Mouse (Mus musculus) frontal cortex, adult 2 months (tissue): ENCODE measurements around the gene Tns2. TPM values are rescaled to one million over a fixed set of nuclear protein-coding genes. Genes with fewer than 3 reads are reported as not detected.
"Not testable (repeated sequence)": the region's sequence is repeated elsewhere in the genome, so short reads cannot be mapped to it uniquely, and the experiment has no call there.

Source experiments
- DNase-seq, 2 experiments: peaks; one replicate each; pipeline ENCODE4 v3.0.0; 2022; ENCODE audit warnings: low spot score in 1 of 2; ENCODE audit errors: extremely low spot score in 1 of 2
- polyA plus RNA-seq: library from polyadenylated mRNA; depleted of rRNA; stranded (reverse); fragments of >200 nt; gene quantifications from 2 replicates; pipeline ENCODE4 v1.2.3, GENCODE M21; 2012

Tns2 gene
- polyA plus RNA-seq, 1 experiment = 29.5 TPM

- no peak for DNase-seq
These were observed 34.5 kb downstream of the Tns2 start for GRCm38 (mm10) chr15:102134709-102135108.

DNA sequence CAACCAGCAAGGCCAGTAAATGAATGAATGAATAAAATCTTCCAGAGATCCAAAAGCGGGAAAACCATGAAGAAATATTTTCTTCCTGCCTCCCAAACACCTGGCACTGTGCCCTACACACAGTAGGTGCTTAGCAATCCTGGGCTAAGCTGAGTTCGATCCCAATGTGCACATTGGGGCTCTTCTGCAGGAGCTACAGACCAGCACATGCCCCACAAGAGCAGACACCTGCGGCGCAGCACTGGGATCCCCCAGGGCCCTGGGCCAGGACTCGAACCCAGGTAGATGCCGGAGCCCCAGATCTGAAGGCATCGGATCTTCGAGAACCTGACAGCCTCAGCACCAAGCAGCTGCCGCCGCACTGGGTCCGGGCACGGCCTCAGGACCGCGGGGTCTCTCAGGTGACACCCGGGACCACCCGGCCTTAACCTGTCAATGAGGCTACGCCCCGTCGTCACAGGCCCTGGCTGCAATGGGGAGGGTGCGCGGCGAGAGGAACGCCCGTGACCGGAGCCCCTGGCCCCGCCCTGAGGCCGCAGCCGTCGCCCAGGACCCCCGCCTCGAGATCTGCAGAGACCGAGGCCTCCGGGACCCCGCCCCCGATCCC, 35.4 kb downstream of the Tns2 start:
- DNase-seq = peak in 1 of 2 experiments; percentile 34

DNA sequence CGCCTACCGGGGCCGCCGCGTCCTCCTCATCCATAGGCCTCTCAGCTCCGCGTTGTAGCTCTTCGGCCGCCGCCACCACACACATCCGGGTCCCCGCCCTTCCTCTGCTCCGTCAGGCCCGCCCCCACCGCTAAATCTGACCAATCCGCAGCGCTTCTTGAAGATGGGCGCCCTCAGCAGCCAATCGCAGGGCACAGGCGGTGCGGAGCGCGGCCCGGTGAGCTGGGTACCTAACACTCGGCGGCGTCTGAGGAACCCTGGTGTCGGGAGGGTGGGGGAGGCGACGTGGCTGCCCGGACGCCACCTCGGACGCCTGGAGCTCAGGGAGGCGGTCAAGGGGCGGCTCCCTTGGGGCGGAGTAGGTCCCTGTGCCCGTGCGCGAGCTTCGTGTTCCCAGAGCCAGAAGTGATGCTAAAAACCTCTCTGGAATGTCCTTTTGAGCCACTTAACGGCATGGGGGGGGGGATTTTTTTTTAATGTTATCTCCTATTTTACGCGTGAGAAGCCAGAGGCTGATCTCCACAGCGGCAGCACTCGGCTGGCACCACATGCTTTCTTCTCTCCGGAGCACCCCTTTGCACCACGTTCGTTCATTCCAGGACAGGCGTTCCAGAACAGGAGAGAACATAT, 36.0 kb downstream of the Tns2 start, which contains the start of gene Spryd3:
TSS of gene Spryd3 (minus strand) at position 106 of the 630 bp plus-strand sequence.
- DNase-seq = peak; percentile 95 to 99

GRCm38 (mm10) chr15:102141120-102141519, 40.9 kb downstream of the Tns2 start:
- no peak for DNase-seq

DNA sequence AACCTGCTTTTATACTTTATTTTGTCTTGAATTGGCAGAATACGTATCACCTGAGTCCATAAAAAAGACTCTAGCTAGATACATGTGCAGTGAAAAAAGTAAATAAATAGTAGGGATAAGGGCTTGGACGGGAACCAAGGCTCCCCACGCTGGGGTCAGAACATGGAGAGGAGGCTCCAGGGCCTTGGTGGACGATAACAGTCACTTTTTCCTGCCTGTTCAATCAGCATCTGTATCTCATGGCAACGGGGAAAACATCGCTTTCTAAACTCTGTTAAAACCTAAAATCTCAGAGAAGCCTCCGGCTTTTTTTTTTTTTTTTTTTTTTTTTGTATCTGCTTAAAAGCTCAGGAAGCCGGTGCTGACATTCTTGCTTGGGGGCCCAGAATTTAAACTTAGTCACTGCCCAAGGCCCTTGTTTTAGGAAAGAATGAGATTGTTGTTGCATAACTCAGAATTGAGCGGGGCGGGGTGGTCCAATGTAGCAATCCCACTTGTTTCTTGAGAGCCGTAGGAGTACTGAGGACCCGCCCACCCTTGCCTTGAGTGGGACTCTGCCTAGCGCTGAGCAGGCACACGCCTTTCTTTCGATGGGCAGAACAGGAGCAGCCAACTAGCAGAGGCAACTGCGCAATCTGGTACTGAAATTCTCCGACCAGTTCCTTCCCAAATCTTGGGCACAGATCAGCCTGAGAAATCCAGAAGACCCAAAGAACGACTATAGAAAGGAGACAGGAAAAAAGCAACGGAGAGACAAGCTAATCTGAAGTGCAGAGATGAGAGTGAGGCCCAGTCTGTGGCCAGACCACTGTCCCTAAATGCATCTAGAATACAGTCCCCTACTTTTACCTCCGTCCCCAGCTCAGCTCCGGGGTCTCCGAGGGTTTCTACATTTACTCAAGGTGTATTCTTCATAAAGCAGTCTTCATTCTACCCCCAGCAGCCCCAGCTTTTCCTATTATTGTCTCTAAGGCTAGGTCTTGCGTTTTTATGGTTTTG, 43.0 kb downstream of the Tns2 start:
- peak in 1 of 2 experiments; percentile 65 for DNase-seq

GRCm38 (mm10) chr15:102144274-102144711, 44.1 kb downstream of the Tns2 start, which contains the start of gene Igfbp6:
Igfbp6 (plus strand) TSS chr15:102144362.
- no peak for DNase-seq

- DNase-seq = no peak
These were observed 44.5 kb downstream of the Tns2 start for GRCm38 (mm10) chr15:102144726-102145125.

DNA sequence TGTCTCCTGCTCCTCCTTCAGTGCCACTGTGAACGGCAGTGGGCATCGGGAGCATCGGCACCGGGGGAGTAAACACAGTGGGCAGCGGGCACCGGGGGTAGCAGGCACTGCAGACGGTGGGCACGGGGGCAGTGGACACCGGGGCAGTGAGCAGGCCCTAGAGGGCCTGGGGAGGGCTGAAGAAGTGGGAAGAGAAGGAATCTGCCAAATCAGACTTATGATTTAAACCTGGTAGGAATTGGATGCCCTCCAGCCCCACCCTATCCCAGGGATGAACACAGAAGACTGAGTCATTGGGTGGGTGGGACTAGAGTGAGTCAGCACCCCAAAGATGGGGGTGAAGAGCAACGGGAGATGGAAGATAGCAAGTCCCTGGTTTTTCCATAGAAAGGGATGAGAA, 45.1 kb downstream of the Tns2 start:
- DNase-seq = peak; percentile 56 to 86

- DNase-seq = no peak
These were observed 45.9 kb downstream of the Tns2 start for GRCm38 (mm10) chr15:102146089-102146488.

- DNase-seq = peak in 1 of 2 experiments; percentile 69
These were observed 46.7 kb downstream of the Tns2 start for GRCm38 (mm10) chr15:102146882-102147281.

- DNase-seq = no peak
These were observed 47.6 kb downstream of the Tns2 start for GRCm38 (mm10) chr15:102147674-102148402.

DNA sequence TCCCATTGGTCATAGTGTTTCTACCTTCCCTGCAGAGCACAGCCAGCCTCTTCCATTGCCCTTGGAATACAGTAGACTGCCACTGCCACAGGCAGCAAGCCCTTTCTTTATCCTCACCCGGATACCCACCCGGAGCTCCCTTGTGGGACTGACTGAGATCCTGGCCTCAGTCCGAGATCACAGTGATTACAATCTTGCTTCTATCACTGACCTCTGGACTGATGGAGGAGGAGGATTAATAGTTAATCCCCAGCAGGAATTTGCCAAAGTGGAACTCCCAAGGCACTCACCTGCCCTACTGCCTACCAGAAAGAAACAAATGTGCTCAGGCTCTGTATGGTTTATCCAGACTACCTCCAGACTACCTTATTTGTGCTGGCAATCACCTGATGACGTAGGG, 49.3 kb downstream of the Tns2 start:
- DNase-seq = no peak

- DNase-seq = no peak
These were observed 50.3 kb downstream of the Tns2 start, which contains the start of gene Soat2 for GRCm38 (mm10) chr15:102150301-102151135. Soat2 (plus strand) TSS chr15:102150526.

DNA sequence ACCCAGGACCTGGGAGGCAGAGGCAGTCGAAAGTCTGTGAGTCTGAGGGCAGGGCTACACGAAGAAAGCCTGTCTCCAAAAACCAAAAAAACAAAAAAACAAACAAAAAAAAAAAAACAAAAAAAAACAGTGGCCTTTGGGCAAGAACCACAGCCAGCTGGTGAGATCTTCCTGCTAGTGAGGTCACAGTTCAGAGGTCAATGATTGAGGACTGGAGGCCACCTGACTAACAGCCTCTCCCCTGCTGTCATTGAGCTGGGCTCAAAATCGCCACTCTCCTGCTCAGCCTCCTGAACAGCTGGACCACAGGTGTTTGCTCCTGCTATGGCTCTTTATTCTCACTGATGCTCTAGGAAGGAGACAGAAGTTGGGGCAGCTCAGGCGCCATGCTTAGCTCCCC, 52.4 kb downstream of the Tns2 start:
- no peak for DNase-seq

GRCm38 (mm10) chr15:102155006-102155405, 54.8 kb downstream of the Tns2 start:
- DNase-seq = not testable (repeated sequence)

DNA sequence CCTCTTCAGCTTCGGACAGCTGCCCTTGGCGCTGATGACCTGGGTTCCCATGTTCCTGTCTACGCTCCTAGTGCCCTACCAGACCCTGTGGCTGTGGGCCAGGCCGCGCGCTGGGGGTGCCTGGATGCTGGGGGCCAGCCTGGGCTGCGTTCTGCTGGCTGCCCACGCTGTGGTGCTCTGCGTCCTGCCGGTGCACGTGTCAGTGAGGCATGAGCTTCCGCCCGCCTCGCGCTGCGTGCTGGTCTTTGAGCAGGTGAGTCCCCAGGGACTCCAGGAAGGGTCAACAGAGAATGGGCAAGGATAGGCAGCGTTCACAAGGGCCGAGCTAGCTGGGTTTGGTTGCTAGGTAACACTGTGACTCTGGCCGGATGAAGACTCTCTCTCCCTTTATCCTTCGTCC, 56.6 kb downstream of the Tns2 start:
- DNase-seq = no peak

- DNase-seq = no peak
These were observed 60.3 kb downstream of the Tns2 start for GRCm38 (mm10) chr15:102160415-102161060.

- DNase-seq = no peak
These were observed 63.9 kb downstream of the Tns2 start for GRCm38 (mm10) chr15:102163900-102164693.
